Mouse (Mus musculus): ENCODE data around the gene Cuedc1.
A peak's percentile ranks its signal among the peaks of the same experiment; 100 is the strongest.
"Not testable (repeated sequence)": the region's sequence is repeated elsewhere in the genome, so short reads cannot be mapped to it uniquely, and the experiment has no call there.

The Cuedc1 gene

GRCm38 (mm10) chr11:88170606-88171005 lies 72.7 kb downstream of the Cuedc1 start:
- DNase-seq (ENCODE audit: low read depth, low spot score), result no peak

GRCm38 (mm10) chr11:88171876-88172442 lies 74.1 kb downstream of the Cuedc1 start:
- no peak for DNase-seq (ENCODE audit: low read depth, low spot score)

- no peak for DNase-seq (ENCODE audit: low read depth, low spot score)
Observed at GRCm38 (mm10) chr11:88172601-88173325, 74.9 kb downstream of the Cuedc1 start.

- no peak for DNase-seq (ENCODE audit: low read depth, low spot score)
Observed at GRCm38 (mm10) chr11:88173386-88174025, 75.6 kb downstream of the Cuedc1 start.

- no peak for DNase-seq (ENCODE audit: low read depth, low spot score)
Observed at GRCm38 (mm10) chr11:88180467-88180958, 82.7 kb downstream of the Cuedc1 start.

GRCm38 (mm10) chr11:88180959-88181619 lies 83.2 kb downstream of the Cuedc1 start:
- DNase-seq (ENCODE audit: low read depth, low spot score), result peak; percentile 76

GRCm38 (mm10) chr11:88184632-88185180 lies 86.8 kb downstream of the Cuedc1 start:
- DNase-seq (ENCODE audit: low read depth, low spot score), result no peak

GRCm38 (mm10) chr11:88186078-88186946 lies 88.5 kb downstream of the Cuedc1 start:
- no peak for DNase-seq (ENCODE audit: low read depth, low spot score)

GRCm38 (mm10) chr11:88186947-88187243 lies 89.0 kb downstream of the Cuedc1 start:
- no peak for DNase-seq (ENCODE audit: low read depth, low spot score)

- no peak for DNase-seq (ENCODE audit: low read depth, low spot score)
Observed at GRCm38 (mm10) chr11:88187417-88188133, 89.7 kb downstream of the Cuedc1 start.

- DNase-seq (ENCODE audit: low read depth, low spot score), result no peak
Observed at GRCm38 (mm10) chr11:88188216-88188615, 90.4 kb downstream of the Cuedc1 start.

GRCm38 (mm10) chr11:88188635-88189034 lies 90.8 kb downstream of the Cuedc1 start:
- no peak for DNase-seq (ENCODE audit: low read depth, low spot score)

- no peak for DNase-seq (ENCODE audit: low read depth, low spot score)
Observed at GRCm38 (mm10) chr11:88192595-88192994, 94.7 kb downstream of the Cuedc1 start.

- DNase-seq (ENCODE audit: low read depth, low spot score), result no peak
Observed at GRCm38 (mm10) chr11:88193098-88193823, 95.4 kb downstream of the Cuedc1 start.

- DNase-seq (ENCODE audit: low read depth, low spot score), result no peak
Observed at GRCm38 (mm10) chr11:88193824-88194696, 96.2 kb downstream of the Cuedc1 start.

- not testable (repeated sequence) for DNase-seq (ENCODE audit: low read depth, low spot score)
Observed at GRCm38 (mm10) chr11:88195699-88196098, 97.8 kb downstream of the Cuedc1 start.

GRCm38 (mm10) chr11:88197153-88197576 lies 99.3 kb downstream of the Cuedc1 start:
- DNase-seq (ENCODE audit: low read depth, low spot score), result no peak

GRCm38 (mm10) chr11:88198223-88198622 lies 100.4 kb downstream of the Cuedc1 start:
- no peak for DNase-seq (ENCODE audit: low read depth, low spot score)

GRCm38 (mm10) chr11:88201172-88201571 lies 103.3 kb downstream of the Cuedc1 start:
- no peak for DNase-seq (ENCODE audit: low read depth, low spot score)
